In the genomic region with DNA sequence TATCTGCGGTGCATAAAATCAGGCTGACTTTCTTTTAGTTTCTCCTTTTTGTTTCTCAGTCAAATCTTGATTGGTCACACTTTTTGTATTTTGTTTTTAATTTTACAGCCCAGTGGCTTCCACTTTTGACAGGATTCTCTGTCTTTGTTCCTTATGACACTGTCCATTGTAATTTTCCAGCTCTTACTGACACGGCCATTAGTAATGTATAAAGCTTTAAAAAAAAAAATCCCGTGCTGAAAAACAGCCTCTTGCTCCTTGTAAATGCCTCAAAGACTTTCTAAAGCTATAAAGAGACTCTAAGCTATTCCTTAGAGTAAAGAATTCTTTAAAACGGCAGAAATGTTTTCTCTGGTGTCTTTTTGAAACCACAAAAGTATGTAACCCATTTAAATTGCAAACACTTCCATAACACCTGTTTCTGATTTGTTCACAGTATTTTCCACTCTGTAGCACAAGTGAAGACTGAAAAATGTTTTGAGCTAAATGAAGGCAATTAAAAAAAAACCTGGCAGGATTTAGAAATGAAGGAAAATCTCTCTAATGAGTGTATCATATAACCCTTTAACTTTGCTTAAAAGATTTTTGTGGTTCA, we compare ENCODE assay signal across 14 mouse cellular contexts.
A peak's percentile ranks its signal among the peaks of the same experiment; 100 is the strongest.
DNase-seq lines count a peak whose midpoint lies in the region; ATAC-seq lines count a peak whose summit lies in the region.
"Had no signal": no experiment of that assay in that cellular context is flagged by ENCODE, and none has a peak within 500 bp of the region (broad histone marks: within the 10 kb centered on the region; RNA-seq: fewer than 3 reads in every experiment).

No protein-coding gene starts in this region.

- H3K9ac ChIP-seq in hindbrain, embryonic 12.5 days = no peak overlapping the region
- no peak overlapping the region for H3K9ac ChIP-seq in hindbrain, embryonic 13.5 days
- no peak overlapping the region for H3K9ac ChIP-seq in forebrain, embryonic 16.5 days (replicated peaks; ENCODE audit: low read depth, low read length)
- no peak overlapping the region for H3K9ac ChIP-seq in midbrain, embryonic 14.5 days (replicated peaks; ENCODE audit: low read length)
- H3K9ac ChIP-seq: liver, embryonic 13.5 days had no signal

- no peak overlapping the region for H3K4me3 ChIP-seq in hindbrain, embryonic 12.5 days
- no peak overlapping the region for H3K4me3 ChIP-seq in hindbrain, embryonic 13.5 days
- no peak overlapping the region for H3K4me3 ChIP-seq in forebrain, embryonic 16.5 days (replicated peaks; ENCODE audit: low read length)
- no peak overlapping the region for H3K4me3 ChIP-seq in midbrain, embryonic 14.5 days (replicated peaks; ENCODE audit: low read depth, low read length)
- H3K4me3 ChIP-seq: liver, embryonic 13.5 days had no signal

- H3K4me1 ChIP-seq in hindbrain, embryonic 12.5 days = no peaks in the 10 kb centered on the region
- H3K4me1 ChIP-seq in hindbrain, embryonic 13.5 days (replicated peaks) = no peaks in the 10 kb centered on the region
- H3K4me1 ChIP-seq in forebrain, embryonic 16.5 days (replicated peaks; ENCODE audit: control insufficient read depth, insufficient read depth, low read length) = no peaks in the 10 kb centered on the region; the same call in 1 of the 2 replicates
- no peaks in the 10 kb centered on the region for H3K4me1 ChIP-seq in midbrain, embryonic 14.5 days (ENCODE audit: control insufficient read depth, insufficient read depth, low read length)
- H3K4me1 ChIP-seq: liver, embryonic 13.5 days had no signal

- H3K27ac ChIP-seq in hindbrain, embryonic 12.5 days = no peak overlapping the region
- no peak overlapping the region for H3K27ac ChIP-seq in hindbrain, embryonic 13.5 days
- no peak overlapping the region for H3K27ac ChIP-seq in forebrain, embryonic 16.5 days (ENCODE audit: low read length)
- H3K27ac ChIP-seq in midbrain, embryonic 14.5 days (replicated peaks; ENCODE audit: low read depth, low read length) = no peak overlapping the region
- H3K27ac ChIP-seq: liver, embryonic 13.5 days had no signal

- H3K27me3 ChIP-seq in hindbrain, embryonic 12.5 days = peaks cover 12% of the 10 kb centered on the region
- H3K27me3 ChIP-seq in hindbrain, embryonic 13.5 days = peaks cover 13% of the 10 kb centered on the region; the same call in 1 of the 2 replicates
- no peaks in the 10 kb centered on the region for H3K27me3 ChIP-seq in forebrain, embryonic 16.5 days (replicated peaks; ENCODE audit: control insufficient read depth, insufficient read depth, low read length)
- H3K27me3 ChIP-seq in midbrain, embryonic 14.5 days (ENCODE audit: control insufficient read depth, insufficient read depth, low read length) = no peaks in the 10 kb centered on the region
- H3K27me3 ChIP-seq: liver, embryonic 13.5 days had no signal

- ATAC-seq in hindbrain, embryonic 12.5 days (ENCODE audit: low FRiP score) = peak; percentile 67; the same call in 1 of the 2 replicates
- ATAC-seq in hindbrain, embryonic 13.5 days (ENCODE audit: low FRiP score) = no peak
- ATAC-seq in forebrain, embryonic 16.5 days = peak; percentile 51; the same call in 1 of the 2 replicates
- ATAC-seq in midbrain, embryonic 14.5 days (ENCODE audit: low FRiP score, low TSS enrichment) = peak; percentile 41; the same call in 1 of the 2 replicates

- no peaks in the 10 kb centered on the region for H3K9me3 ChIP-seq in hindbrain, embryonic 12.5 days (replicated peaks)
- H3K9me3 ChIP-seq in hindbrain, embryonic 13.5 days = no peaks in the 10 kb centered on the region
- H3K9me3 ChIP-seq in forebrain, embryonic 16.5 days (ENCODE audit: control insufficient read depth, low read length) = no peaks in the 10 kb centered on the region
- no peaks in the 10 kb centered on the region for H3K9me3 ChIP-seq in midbrain, embryonic 14.5 days (ENCODE audit: control insufficient read depth, low read length)
- H3K9me3 ChIP-seq: liver, embryonic 13.5 days had no signal

- no peaks in the 10 kb centered on the region for H3K36me3 ChIP-seq in hindbrain, embryonic 12.5 days
- H3K36me3 ChIP-seq in hindbrain, embryonic 13.5 days = no peaks in the 10 kb centered on the region
- no peaks in the 10 kb centered on the region for H3K36me3 ChIP-seq in forebrain, embryonic 16.5 days (ENCODE audit: control insufficient read depth, insufficient read depth)
- H3K36me3 ChIP-seq in midbrain, embryonic 14.5 days (ENCODE audit: control insufficient read depth, insufficient read depth, low read length) = no peaks in the 10 kb centered on the region
- H3K36me3 ChIP-seq: liver, embryonic 13.5 days had no signal

- WGBS in hindbrain, embryonic 12.5 days = 14% methylated on average over 4 of the region's 4 CpGs
- 6% methylated on average over 4 of the region's 4 CpGs for WGBS in hindbrain, embryonic 13.5 days
- WGBS in forebrain, embryonic 16.5 days = 8% methylated on average over 4 of the region's 4 CpGs
- WGBS in midbrain, embryonic 14.5 days = 5% methylated on average over 4 of the region's 4 CpGs

- peak; percentile 25 for DNase-seq in embryo, embryonic 11 days
- DNase-seq in midbrain, embryonic 14.5 days = peak; percentile 38
- DNase-seq in adrenal gland, adult 2 months = no peak
- DNase-seq in right cerebral cortex, postnatal 36 days (ENCODE audit: low spot score in 2 of 2) = no peak
- no peak for DNase-seq in adrenal gland, postnatal 14 days
- DNase-seq: adrenal gland, postnatal 10 days; heart, adult 18-20 months; heart, postnatal 14 days; kidney, adult 18-20 months; liver, embryonic 13.5 days; lung, postnatal 10 days had no signal

- H3K4me2 ChIP-seq in hindbrain, embryonic 12.5 days (replicated peaks) = no peak overlapping the region
- H3K4me2 ChIP-seq in hindbrain, embryonic 13.5 days = no peak overlapping the region
- no peak overlapping the region for H3K4me2 ChIP-seq in forebrain, embryonic 16.5 days (ENCODE audit: low read length)
- no peak overlapping the region for H3K4me2 ChIP-seq in midbrain, embryonic 14.5 days (ENCODE audit: low read length)
- H3K4me2 ChIP-seq: liver, embryonic 13.5 days had no signal

Comparison
In these comparisons a context has a peak if more than half of its experiments do, and no peak if none do; other contexts are left out.
1. DNase-seq: peak in embryo, embryonic 11 days (single experiment) and midbrain, embryonic 14.5 days (single experiment); none in adrenal gland, adult 2 months (single experiment), right cerebral cortex, postnatal 36 days (0 of 2) and adrenal gland, postnatal 14 days (single experiment).